Mouse (Mus musculus) myocyte (in vitro differentiated cells): Measurements from ENCODE around the gene Mrgpre.

Experiments
- MAX ChIP-seq: IDR thresholded peaks from one replicate; pipeline ENCODE4 v1.6.1; 2011; ENCODE audit warnings: low read depth, mild to moderate bottlenecking, control low read depth
- MYOD1 ChIP-seq, 3 experiments: IDR thresholded peaks; one replicate each; pipeline ENCODE4 v1.6.1; 2011; ENCODE audit warnings: control low read depth in 2 of 3, low read depth in 2 of 3, mild to moderate bottlenecking in 2 of 3, moderate library complexity in 1 of 3; ENCODE audit not compliant: insufficient read length in 2 of 3, control insufficient read depth in 1 of 3
- MYOG ChIP-seq, 3 experiments: IDR thresholded peaks; one replicate each; pipeline ENCODE4 v1.6.1; 2011; ENCODE audit warnings: control low read depth in 2 of 3, low read depth in 2 of 3, mild to moderate bottlenecking in 2 of 3; ENCODE audit not compliant: insufficient read length in 2 of 3, control insufficient read depth in 1 of 3, insufficient read depth in 1 of 3
- POLR2A ChIP-seq: IDR thresholded peaks from one replicate; pipeline ENCODE4 v1.6.1; 2011; ENCODE audit warnings: low read depth, mild to moderate bottlenecking, control low read depth, moderate library complexity; ENCODE audit not compliant: insufficient read length
- POLR2AphosphoS2 ChIP-seq: IDR thresholded peaks from one replicate; pipeline ENCODE4 v1.6.1; 2011; ENCODE audit warnings: low read depth, control low read depth; ENCODE audit not compliant: insufficient read length
- SRF ChIP-seq: IDR thresholded peaks from one replicate; pipeline ENCODE4 v1.6.1; 2011; ENCODE audit warnings: low read depth; ENCODE audit not compliant: control insufficient read depth, insufficient read length
- TCF12 ChIP-seq: IDR thresholded peaks from one replicate; pipeline ENCODE4 v1.6.1; 2011; ENCODE audit warnings: mild to moderate bottlenecking, control low read depth; ENCODE audit not compliant: poor library complexity, insufficient read depth, severe bottlenecking
- USF1 ChIP-seq: IDR thresholded peaks from one replicate; pipeline ENCODE4 v1.6.1; 2011; ENCODE audit warnings: low read depth, mild to moderate bottlenecking, control low read depth, moderate library complexity

- no peak for TF ChIP-seq POLR2A
- no peak for TF ChIP-seq TCF12
- TF ChIP-seq MYOG (IDR thresholded peaks at IDR 0.05; ENCODE audit: control insufficient read depth in 1 of 3, insufficient read depth in 1 of 3, insufficient read length in 2 of 3, low read depth in 2 of 3) = no peak
- no peak for TF ChIP-seq MYOD1 (IDR thresholded peaks at IDR 0.05; ENCODE audit: control insufficient read depth in 1 of 3, insufficient read length in 2 of 3, low read depth in 2 of 3)
- TF ChIP-seq POLR2AphosphoS2 = no peak
- TF ChIP-seq SRF = no peak
- TF ChIP-seq MAX = no peak
- no peak for TF ChIP-seq USF1
These were observed 42.7 kb upstream of the Mrgpre start for GRCm38 (mm10) chr7:143826985-143827384.
